Mouse (Mus musculus) layer of hippocampus, adult 2 months (tissue): Measurements from ENCODE around the gene B4galt1. TPM values are rescaled to one million over a fixed set of nuclear protein-coding genes. Genes with fewer than 3 reads are reported as not detected.

Source experiments
- DNase-seq, 2 experiments: peaks; one replicate each; pipeline ENCODE4 v3.0.0; 2022; ENCODE audit warnings: low spot score in 2 of 2
- H3K27ac ChIP-seq: fragments of 200-600 bp; 2 replicates; pipeline ENCODE4 v1.8.1; 2022
- H3K4me3 ChIP-seq: fragments of 200-600 bp; 2 replicates; pipeline ENCODE4 v1.8.1; 2022; ENCODE audit warnings: mild to moderate bottlenecking
- CTCF ChIP-seq: fragments of 200-600 bp; conservative IDR thresholded peaks from 2 replicates; pipeline ENCODE4 v1.8.1; 2022; ENCODE audit warnings: antibody characterized with exemption, mild to moderate bottlenecking, moderate library complexity
- total RNA-seq, 2 experiments: library from RNA; stranded (reverse); gene quantifications; 2 replicates each; pipeline ENCODE4 v1.2.3; 2021

The B4galt1 gene
- total RNA-seq, 2 experiments from 2014 or later: 8.5 to 10.8 TPM

DNA sequence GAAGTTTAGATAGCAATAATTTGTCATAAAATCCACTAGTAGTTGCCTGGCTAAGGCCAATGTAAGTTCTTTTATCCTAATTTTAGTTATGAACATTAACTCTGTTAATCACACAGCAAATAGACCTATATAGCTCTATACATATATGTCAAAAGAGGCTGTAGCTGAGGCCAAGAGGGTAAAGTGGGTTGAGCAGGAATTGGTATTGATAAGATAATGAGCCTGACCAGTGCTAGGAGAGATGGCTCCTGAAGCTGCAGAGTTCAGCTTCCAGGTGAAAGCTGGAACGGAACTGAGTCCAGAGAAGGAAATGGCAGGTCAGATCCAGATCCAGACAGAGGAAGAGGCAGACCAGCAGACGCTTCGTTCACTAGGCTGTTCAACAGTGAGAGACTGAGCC is 9.5 kb upstream of the B4galt1 start:
- Histone ChIP-seq H3K4me3 (no peak overlapping the region), H3K27ac (no peak overlapping the region)
- TF ChIP-seq CTCF: no peak
- DNase-seq: no peak

- TF ChIP-seq CTCF: no peak
- no peak for DNase-seq
- no peak overlapping the region for H3K27ac ChIP-seq
- no peak overlapping the region for H3K4me3 ChIP-seq
Measured at GRCm38 (mm10) chr4:40861131-40861530, 7.3 kb upstream of the B4galt1 start.

DNA sequence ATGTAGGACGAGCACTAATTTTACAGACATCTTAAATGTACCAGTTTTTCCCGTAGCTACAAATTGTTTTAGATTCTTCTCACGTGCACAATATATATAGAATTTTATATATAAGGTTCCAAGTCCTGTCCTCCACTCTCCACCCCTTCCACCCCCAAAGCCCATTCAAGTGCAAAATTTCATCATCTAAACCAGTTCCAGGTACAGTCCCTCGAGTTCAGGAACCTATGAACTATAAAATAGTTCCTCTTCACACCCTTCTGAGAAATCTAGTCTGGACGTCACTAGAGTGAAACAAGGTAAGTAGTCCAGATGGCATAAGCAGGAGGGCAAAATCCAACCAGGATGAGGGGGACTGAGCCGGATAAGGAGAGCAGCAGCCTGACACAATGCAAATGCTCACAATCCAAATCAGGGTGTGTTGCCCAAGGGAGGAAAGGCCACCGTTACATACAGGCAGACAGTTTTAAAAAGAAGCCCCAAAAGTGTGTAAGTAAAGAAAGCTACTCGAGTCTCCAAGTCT is 4.1 kb upstream of the B4galt1 start:
- no peak overlapping the region for H3K27ac ChIP-seq
- no peak overlapping the region for H3K4me3 ChIP-seq
- no peak for DNase-seq
- TF ChIP-seq CTCF: no peak

DNA sequence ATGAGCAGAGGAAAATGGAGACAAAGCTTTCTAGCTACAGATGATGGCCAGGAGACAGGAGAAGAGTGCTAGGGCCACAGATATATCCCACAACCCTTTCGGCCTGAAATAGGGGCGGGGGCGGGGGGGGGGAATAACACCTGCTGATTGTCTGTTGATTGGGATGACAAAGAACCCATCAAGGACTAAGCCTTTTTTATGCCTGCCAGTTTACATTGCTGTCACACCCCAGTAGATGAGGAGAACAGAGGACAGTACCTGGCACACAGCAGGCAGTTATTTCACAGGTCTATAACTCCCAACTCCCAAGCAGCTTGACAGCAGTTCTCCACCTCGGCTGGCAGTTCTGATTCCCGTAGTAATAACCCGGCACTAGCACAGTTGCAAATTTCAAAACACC is 2.8 kb upstream of the B4galt1 start:
- H3K27ac ChIP-seq: no peak overlapping the region
- no peak overlapping the region for H3K4me3 ChIP-seq
- no peak for TF ChIP-seq CTCF
- no peak for DNase-seq

- no peak for DNase-seq
- H3K27ac ChIP-seq: peak overlapping the region; percentile 91
- H3K4me3 ChIP-seq: peak overlapping the region; percentile 70
- TF ChIP-seq CTCF: no peak
Measured at GRCm38 (mm10) chr4:40854387-40854933, 655 bp upstream of the B4galt1 start.

DNA sequence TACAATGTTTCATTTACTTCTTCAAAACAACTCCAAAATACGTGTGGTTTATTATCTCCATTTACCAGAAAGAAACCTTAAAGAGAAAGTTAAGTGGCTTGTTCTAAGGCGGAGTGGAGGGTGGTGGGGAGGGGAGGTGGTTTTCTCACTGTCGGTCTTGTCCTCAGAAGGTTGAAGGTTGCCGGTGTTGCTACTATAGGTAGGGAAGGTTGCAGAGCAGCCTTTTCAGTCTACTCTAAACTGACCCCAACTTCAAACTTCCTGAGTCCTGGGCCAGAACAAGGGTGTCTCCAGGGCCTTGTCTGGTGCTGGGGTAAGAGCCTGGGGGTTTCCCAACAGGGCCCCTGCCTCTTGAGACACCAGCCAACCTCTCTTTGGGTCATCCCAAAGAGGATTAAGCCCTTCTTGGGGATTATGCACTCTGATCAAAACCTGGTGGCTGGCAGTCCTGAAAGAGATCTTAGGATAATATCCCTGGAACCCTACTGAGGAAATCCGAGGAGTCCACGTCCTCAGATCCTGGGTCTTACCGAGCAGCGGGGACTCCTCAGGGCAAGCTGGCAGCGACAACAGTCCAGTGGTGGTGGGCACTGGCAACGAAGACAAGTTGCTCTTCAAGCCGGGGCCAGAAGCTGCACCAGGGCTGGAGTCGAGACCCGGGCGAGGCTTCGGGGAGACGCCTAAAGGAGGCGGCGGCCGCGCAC is 792 bp downstream of the B4galt1 start:
- DNase-seq: no peak
- Histone ChIP-seq H3K4me3 (peak overlapping the region; percentile 70), H3K27ac (peak overlapping the region; percentile 91)
- no peak for TF ChIP-seq CTCF

GRCm38 (mm10) chr4:40852249-40852781 is 1.5 kb downstream of the B4galt1 start:
- no peak for TF ChIP-seq CTCF
- DNase-seq: no peak
- H3K27ac ChIP-seq: peak overlapping the region; percentile 91
- H3K4me3 ChIP-seq: peak overlapping the region; percentile 70

GRCm38 (mm10) chr4:40851763-40852248 is 2.0 kb downstream of the B4galt1 start:
- H3K27ac ChIP-seq: peak overlapping the region; percentile 91
- peak overlapping the region; percentile 70 for H3K4me3 ChIP-seq
- no peak for TF ChIP-seq CTCF
- DNase-seq: no peak

DNA sequence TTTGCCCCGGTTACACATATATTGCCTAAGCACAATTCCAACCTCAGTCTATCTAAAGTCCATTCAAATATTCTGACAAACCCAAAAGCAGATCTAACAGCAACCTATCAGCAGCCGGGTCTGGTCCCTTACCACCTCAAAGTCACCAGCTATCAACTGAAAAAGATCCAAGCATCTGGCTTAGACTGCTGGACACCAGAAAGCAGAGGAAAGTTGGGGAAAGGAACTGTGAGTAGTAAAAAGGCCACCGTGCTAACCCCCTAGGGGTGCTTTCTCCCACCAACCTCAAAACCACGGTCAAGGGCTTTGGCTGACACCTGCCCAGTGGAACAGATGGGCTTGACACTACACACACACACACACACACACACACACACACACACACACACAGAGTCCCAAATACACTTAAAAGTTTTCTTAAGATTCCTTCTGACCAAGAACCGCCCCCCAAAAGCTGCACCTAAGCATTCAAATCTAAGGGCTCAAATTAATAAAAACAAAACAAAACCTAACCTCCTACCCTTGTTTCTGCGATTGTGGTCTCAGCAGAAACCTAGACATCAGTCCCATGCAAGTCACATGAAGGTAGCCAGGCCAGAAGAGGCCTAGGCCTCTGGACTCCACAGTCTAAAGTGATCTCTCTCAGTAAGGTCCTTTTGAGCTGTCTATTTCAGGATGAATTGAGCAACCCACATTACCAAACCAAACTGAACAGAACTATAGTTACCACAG is 2.6 kb downstream of the B4galt1 start:
- Histone ChIP-seq H3K4me3 (peak overlapping the region; percentile 70), H3K27ac (peak overlapping the region; percentile 91)
- DNase-seq: no peak

GRCm38 (mm10) chr4:40850582-40850981 is 3.2 kb downstream of the B4galt1 start:
- TF ChIP-seq CTCF: no peak
- peak overlapping the region; percentile 53; the same call in 1 of the 2 replicates for H3K27ac ChIP-seq
- no peak for DNase-seq
- H3K4me3 ChIP-seq: peak overlapping the region; percentile 44

More for the DNA sequence above, 2.6 kb downstream of the B4galt1 start:
- TF ChIP-seq CTCF: no peak

DNA sequence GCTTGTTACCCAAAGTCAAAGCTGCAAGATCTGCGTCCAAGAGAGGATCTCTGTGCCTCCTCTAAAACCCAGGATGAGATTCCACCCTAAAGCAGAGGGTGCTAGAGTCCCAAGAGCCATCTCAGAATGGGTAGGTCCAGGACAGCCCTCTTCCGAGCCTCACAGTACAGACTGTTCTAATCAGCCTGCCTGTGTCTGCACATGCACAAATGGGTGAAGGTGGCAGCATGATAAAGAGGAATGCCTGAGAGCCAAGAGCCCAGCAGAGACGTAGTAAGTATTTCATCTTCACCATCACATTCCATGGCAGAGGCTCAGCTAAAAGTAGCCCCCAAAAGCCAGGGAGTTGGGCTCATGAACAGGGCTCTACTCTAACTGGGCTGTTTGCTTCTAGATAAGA is 4.3 kb downstream of the B4galt1 start:
- no peak overlapping the region for H3K4me3 ChIP-seq
- TF ChIP-seq CTCF: no peak
- no peak for DNase-seq
- H3K27ac ChIP-seq: no peak overlapping the region

GRCm38 (mm10) chr4:40848246-40848645 is 5.6 kb downstream of the B4galt1 start:
- Histone ChIP-seq H3K4me3 (no peak overlapping the region), H3K27ac (no peak overlapping the region)
- no peak for TF ChIP-seq CTCF
- no peak for DNase-seq

- no peak overlapping the region for H3K27ac ChIP-seq
- no peak for TF ChIP-seq CTCF
- no peak overlapping the region for H3K4me3 ChIP-seq
- DNase-seq: no peak
Measured at GRCm38 (mm10) chr4:40847160-40847559, 6.6 kb downstream of the B4galt1 start.
